Comparison of ENCODE assay signal across 9 mouse cellular contexts in the genomic region with DNA sequence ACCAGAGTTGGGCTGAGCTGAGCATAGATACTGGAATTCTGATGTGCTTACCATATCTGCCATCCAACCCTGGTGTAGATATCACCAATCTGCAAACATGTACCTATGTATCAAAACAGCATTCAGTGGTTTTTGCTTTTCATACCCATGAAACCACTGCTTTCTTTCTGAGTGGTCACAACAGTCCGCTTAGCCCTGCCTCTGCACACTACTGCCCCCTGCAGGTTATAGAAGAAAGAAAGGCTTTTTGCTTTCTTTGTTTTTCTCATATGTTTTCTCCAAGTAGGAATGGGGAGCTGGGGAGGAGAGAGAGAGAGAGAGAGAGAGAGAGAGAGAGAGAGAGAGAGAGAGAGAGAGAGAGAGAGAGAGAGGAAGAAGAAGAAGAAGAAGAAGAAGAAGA.
A peak's percentile ranks its signal among the peaks of the same experiment; 100 is the strongest.
DNase-seq lines count a peak whose midpoint lies in the region; ATAC-seq and TF ChIP-seq lines count a peak whose summit lies in the region.
"Had no signal": no experiment of that assay in that cellular context is flagged by ENCODE, and none has a peak within 500 bp of the region (broad histone marks: within the 10 kb centered on the region; RNA-seq: fewer than 3 reads in every experiment).

No protein-coding gene starts in this region.

- H3K9me3 ChIP-seq in forebrain, postnatal 0 days (ENCODE audit: low read length) = no peaks in the 10 kb centered on the region
- H3K9me3 ChIP-seq in forebrain, embryonic 15.5 days = no peaks in the 10 kb centered on the region
- no peaks in the 10 kb centered on the region for H3K9me3 ChIP-seq in lung, embryonic 14.5 days (ENCODE audit: low read depth, low read length)
- no peaks in the 10 kb centered on the region for H3K9me3 ChIP-seq in heart, embryonic 11.5 days (replicated peaks; ENCODE audit: control insufficient read depth, low read length)
- H3K9me3 ChIP-seq: liver, embryonic 13.5 days had no signal

- 5% methylated on average over 1 of the region's 1 CpGs for WGBS in forebrain, postnatal 0 days
- 10% methylated on average over 1 of the region's 1 CpGs for WGBS in forebrain, embryonic 15.5 days
- 7% methylated on average over 1 of the region's 1 CpGs for WGBS in lung, embryonic 14.5 days
- WGBS in heart, embryonic 11.5 days (ENCODE audit: insufficient replicate concordance) = 0% methylated on average over 1 of the region's 1 CpGs

- ATAC-seq in forebrain, postnatal 0 days = no peak
- ATAC-seq in forebrain, embryonic 15.5 days (replicated peaks) = no peak
- no peak for ATAC-seq in lung, embryonic 14.5 days (ENCODE audit: insufficient read depth)
- no peak for ATAC-seq in heart, embryonic 11.5 days (replicated peaks; ENCODE audit: insufficient number of reproducible peaks, low FRiP score, low TSS enrichment)

- DNase-seq in forebrain, postnatal 0 days = peak; percentile 47
- DNase-seq in lung, embryonic 14.5 days = peak; percentile 78
- DNase-seq in lung, adult 18-20 months = no peak
- peak; percentile 64 for DNase-seq in brain, adult 2 months (ENCODE audit: low read depth, low spot score)
- peak; percentile 66 for DNase-seq in mesoderm, embryonic 11.5 days (ENCODE audit: low read depth, low spot score)
- DNase-seq in thymus, postnatal 0 days (ENCODE audit: low spot score) = no peak
- DNase-seq: liver, embryonic 13.5 days had no signal

- no peak overlapping the region for H3K9ac ChIP-seq in forebrain, postnatal 0 days
- H3K9ac ChIP-seq in forebrain, embryonic 15.5 days (replicated peaks) = no peak overlapping the region
- H3K9ac ChIP-seq in lung, embryonic 14.5 days = no peak overlapping the region
- no peak overlapping the region for H3K9ac ChIP-seq in heart, embryonic 11.5 days (ENCODE audit: low read depth, low read length)
- H3K9ac ChIP-seq: liver, embryonic 13.5 days had no signal

- no peak overlapping the region for H3K4me2 ChIP-seq in forebrain, postnatal 0 days (ENCODE audit: low read depth)
- H3K4me2 ChIP-seq in forebrain, embryonic 15.5 days (replicated peaks) = no peak overlapping the region
- no peak overlapping the region for H3K4me2 ChIP-seq in lung, embryonic 14.5 days
- no peak overlapping the region for H3K4me2 ChIP-seq in heart, embryonic 11.5 days
- H3K4me2 ChIP-seq: liver, embryonic 13.5 days had no signal

- no peaks in the 10 kb centered on the region for H3K27me3 ChIP-seq in forebrain, postnatal 0 days (ENCODE audit: insufficient read depth, low read length)
- H3K27me3 ChIP-seq in forebrain, embryonic 15.5 days = no peaks in the 10 kb centered on the region
- H3K27me3 ChIP-seq in lung, embryonic 14.5 days (ENCODE audit: insufficient read depth, low read length) = no peaks in the 10 kb centered on the region
- no peaks in the 10 kb centered on the region for H3K27me3 ChIP-seq in heart, embryonic 11.5 days (ENCODE audit: control insufficient read depth, insufficient read depth, low read length)
- H3K27me3 ChIP-seq: liver, embryonic 13.5 days had no signal

- peak; percentile 68 for TF ChIP-seq CTCF in forebrain, postnatal 0 days (IDR thresholded peaks at IDR 0.05; ENCODE audit: low read depth)
- peak; percentile 77 for TF ChIP-seq CTCF in lung, embryonic 14.5 days (IDR thresholded peaks at IDR 0.05; ENCODE audit: low read depth)

- H3K4me3 ChIP-seq in forebrain, postnatal 0 days (ENCODE audit: low read depth, low read length) = no peak overlapping the region
- H3K4me3 ChIP-seq in forebrain, embryonic 15.5 days = no peak overlapping the region
- H3K4me3 ChIP-seq in lung, embryonic 14.5 days (ENCODE audit: low read depth, low read length) = no peak overlapping the region
- no peak overlapping the region for H3K4me3 ChIP-seq in heart, embryonic 11.5 days (ENCODE audit: low read depth, low read length)
- H3K4me3 ChIP-seq: liver, embryonic 13.5 days had no signal

- no peaks in the 10 kb centered on the region for H3K36me3 ChIP-seq in forebrain, postnatal 0 days (ENCODE audit: insufficient read depth)
- no peaks in the 10 kb centered on the region for H3K36me3 ChIP-seq in forebrain, embryonic 15.5 days
- no peaks in the 10 kb centered on the region for H3K36me3 ChIP-seq in lung, embryonic 14.5 days (ENCODE audit: insufficient read depth)
- no peaks in the 10 kb centered on the region for H3K36me3 ChIP-seq in heart, embryonic 11.5 days (ENCODE audit: control insufficient read depth, insufficient read depth, low read length)
- H3K36me3 ChIP-seq: liver, embryonic 13.5 days had no signal

- H3K27ac ChIP-seq in forebrain, postnatal 0 days (ENCODE audit: low read depth, low read length) = no peak overlapping the region
- H3K27ac ChIP-seq in forebrain, embryonic 15.5 days (replicated peaks) = no peak overlapping the region
- H3K27ac ChIP-seq in lung, embryonic 14.5 days (ENCODE audit: low read depth) = no peak overlapping the region
- H3K27ac ChIP-seq in heart, embryonic 11.5 days (ENCODE audit: low read depth, low read length) = no peak overlapping the region
- H3K27ac ChIP-seq: liver, embryonic 13.5 days had no signal

- H3K4me1 ChIP-seq in forebrain, postnatal 0 days (ENCODE audit: insufficient read depth) = no peaks in the 10 kb centered on the region
- peaks cover 5% of the 10 kb centered on the region for H3K4me1 ChIP-seq in forebrain, embryonic 15.5 days
- no peaks in the 10 kb centered on the region for H3K4me1 ChIP-seq in lung, embryonic 14.5 days (ENCODE audit: insufficient read depth)
- no peaks in the 10 kb centered on the region; the same call in 1 of the 2 replicates for H3K4me1 ChIP-seq in heart, embryonic 11.5 days (ENCODE audit: control insufficient read depth, insufficient read depth, low read length)
- H3K4me1 ChIP-seq: liver, embryonic 13.5 days had no signal

Comparison
In these comparisons a context has a peak if more than half of its experiments do, and no peak if none do; other contexts are left out.
1. DNase-seq: peak in forebrain, postnatal 0 days (single experiment), lung, embryonic 14.5 days (single experiment), brain, adult 2 months (single experiment) and mesoderm, embryonic 11.5 days (single experiment); none in lung, adult 18-20 months (0 of 2) and thymus, postnatal 0 days (single experiment).